Mouse (Mus musculus): ENCODE measurements at regions not wholly inside any gene's neighbourhood (a gene's known extent, or its start where the extent isn't known, plus 50 kb on each side); places are given as distances from the start of the nearest gene placed in this dataset.

- Histone ChIP-seq H3K36me3 (ENCODE audit: control insufficient read depth, insufficient read depth) (no peaks in the 10 kb centered on the region), H3K9me3 (replicated peaks; ENCODE audit: control insufficient read depth, low read length) (no peaks in the 10 kb centered on the region), H3K27me3 (ENCODE audit: control insufficient read depth, insufficient read depth, low read length) (no peaks in the 10 kb centered on the region), H3K4me3 (ENCODE audit: low read length) (no peak overlapping the region), H3K4me1 (ENCODE audit: control insufficient read depth, insufficient read depth, low read length) (no peaks in the 10 kb centered on the region), H3K4me2 (ENCODE audit: low read depth, low read length) (no peak overlapping the region), H3K9ac (ENCODE audit: low read length) (no peak overlapping the region), H3K27ac (ENCODE audit: low read length) (no peak overlapping the region)
- no peak for ATAC-seq (replicated peaks; ENCODE audit: extremely low read depth, insufficient read depth, low FRiP score)
- 45% methylated on average over 1 of the region's 1 CpGs for WGBS
These were observed 136.0 kb downstream of the Gm9733 start for GRCm38 (mm10) chr3:15196101-15196500.

DNA sequence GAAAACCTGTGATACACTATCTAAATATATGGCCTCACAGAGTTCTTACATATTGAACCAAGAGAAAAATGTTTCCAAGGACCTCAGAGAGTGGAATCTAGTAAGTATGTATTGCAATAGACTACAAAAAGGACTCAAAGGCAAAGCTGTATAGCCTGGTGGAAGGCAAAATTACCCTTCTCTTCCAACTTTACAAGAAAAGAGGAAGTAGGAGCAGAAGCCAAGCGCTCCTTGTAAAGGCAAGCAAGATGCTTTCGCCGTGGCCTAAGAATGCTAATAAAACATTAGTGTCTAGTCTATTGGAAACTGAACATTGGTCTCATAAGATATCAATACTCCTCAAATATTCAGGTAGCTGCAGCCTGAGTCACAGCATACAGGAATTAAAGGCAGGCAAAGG, 134.0 kb downstream of the Gm9733 start:
- Histone ChIP-seq H3K27ac (ENCODE audit: low read length) (no peak overlapping the region), H3K4me1 (ENCODE audit: control insufficient read depth, insufficient read depth, low read length) (no peaks in the 10 kb centered on the region), H3K27me3 (ENCODE audit: control insufficient read depth, insufficient read depth, low read length) (no peaks in the 10 kb centered on the region), H3K9me3 (replicated peaks; ENCODE audit: control insufficient read depth, low read length) (no peaks in the 10 kb centered on the region), H3K4me3 (ENCODE audit: low read length) (no peak overlapping the region), H3K4me2 (ENCODE audit: low read depth, low read length) (no peak overlapping the region), H3K9ac (ENCODE audit: low read length) (no peak overlapping the region), H3K36me3 (ENCODE audit: control insufficient read depth, insufficient read depth) (no peaks in the 10 kb centered on the region)
- ATAC-seq (replicated peaks; ENCODE audit: extremely low read depth, insufficient read depth, low FRiP score) = no peak
- WGBS = 78% methylated on average over 3 of the region's 3 CpGs

GRCm38 (mm10) chr3:15200309-15200708, 131.8 kb downstream of the Gm9733 start:
- H3K27me3 ChIP-seq (ENCODE audit: control insufficient read depth, insufficient read depth, low read length) = no peaks in the 10 kb centered on the region
- H3K4me2 ChIP-seq (ENCODE audit: low read depth, low read length) = no peak overlapping the region
- H3K27ac ChIP-seq (ENCODE audit: low read length) = no peak overlapping the region
- ATAC-seq (replicated peaks; ENCODE audit: extremely low read depth, insufficient read depth, low FRiP score) = no peak
- 70% methylated on average over 1 of the region's 1 CpGs for WGBS
- H3K9ac ChIP-seq (ENCODE audit: low read length) = no peak overlapping the region
- H3K36me3 ChIP-seq (ENCODE audit: control insufficient read depth, insufficient read depth) = no peaks in the 10 kb centered on the region
- no peak overlapping the region for H3K4me3 ChIP-seq (ENCODE audit: low read length)
- no peaks in the 10 kb centered on the region for H3K9me3 ChIP-seq (replicated peaks; ENCODE audit: control insufficient read depth, low read length)
- H3K4me1 ChIP-seq (ENCODE audit: control insufficient read depth, insufficient read depth, low read length) = no peaks in the 10 kb centered on the region

DNA sequence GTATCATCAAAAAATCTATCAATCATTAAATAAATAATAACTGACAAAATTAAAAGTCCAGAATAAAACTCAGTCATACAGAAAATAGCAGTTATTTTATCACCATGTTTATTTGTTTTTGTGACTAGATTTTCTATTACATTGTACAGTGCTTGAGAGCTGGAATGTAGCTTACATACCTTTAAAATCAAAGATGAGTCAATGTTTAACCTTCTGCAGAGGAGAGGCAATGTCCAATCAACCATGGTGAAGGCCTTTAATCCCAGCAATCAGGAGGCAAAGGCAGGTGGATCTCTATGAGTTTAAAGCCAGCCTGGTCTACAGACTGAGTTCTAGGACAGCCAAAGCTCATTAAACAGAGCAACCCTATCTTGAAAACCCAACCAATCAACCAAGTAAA, 131.1 kb downstream of the Gm9733 start:
- no peak overlapping the region for H3K27ac ChIP-seq (ENCODE audit: low read length)
- H3K27me3 ChIP-seq (ENCODE audit: control insufficient read depth, insufficient read depth, low read length) = no peaks in the 10 kb centered on the region
- H3K36me3 ChIP-seq (ENCODE audit: control insufficient read depth, insufficient read depth) = no peaks in the 10 kb centered on the region
- H3K9ac ChIP-seq (ENCODE audit: low read length) = no peak overlapping the region
- no peaks in the 10 kb centered on the region for H3K9me3 ChIP-seq (replicated peaks; ENCODE audit: control insufficient read depth, low read length)
- no peak for ATAC-seq (replicated peaks; ENCODE audit: extremely low read depth, insufficient read depth, low FRiP score)
- H3K4me2 ChIP-seq (ENCODE audit: low read depth, low read length) = no peak overlapping the region
- no peaks in the 10 kb centered on the region for H3K4me1 ChIP-seq (ENCODE audit: control insufficient read depth, insufficient read depth, low read length)
- no peak overlapping the region for H3K4me3 ChIP-seq (ENCODE audit: low read length)

- Histone ChIP-seq H3K36me3 (ENCODE audit: control insufficient read depth, insufficient read depth) (no peaks in the 10 kb centered on the region), H3K9ac (ENCODE audit: low read length) (no peak overlapping the region), H3K9me3 (replicated peaks; ENCODE audit: control insufficient read depth, low read length) (no peaks in the 10 kb centered on the region), H3K27ac (ENCODE audit: low read length) (no peak overlapping the region), H3K4me1 (ENCODE audit: control insufficient read depth, insufficient read depth, low read length) (no peaks in the 10 kb centered on the region), H3K27me3 (ENCODE audit: control insufficient read depth, insufficient read depth, low read length) (no peaks in the 10 kb centered on the region), H3K4me2 (ENCODE audit: low read depth, low read length) (no peak overlapping the region), H3K4me3 (ENCODE audit: low read length) (no peak overlapping the region)
- no peak for ATAC-seq (replicated peaks; ENCODE audit: extremely low read depth, insufficient read depth, low FRiP score)
- 73% methylated on average over 7 of the region's 7 CpGs for WGBS
These were observed 129.3 kb downstream of the Gm9733 start for GRCm38 (mm10) chr3:15202760-15203159.

DNA sequence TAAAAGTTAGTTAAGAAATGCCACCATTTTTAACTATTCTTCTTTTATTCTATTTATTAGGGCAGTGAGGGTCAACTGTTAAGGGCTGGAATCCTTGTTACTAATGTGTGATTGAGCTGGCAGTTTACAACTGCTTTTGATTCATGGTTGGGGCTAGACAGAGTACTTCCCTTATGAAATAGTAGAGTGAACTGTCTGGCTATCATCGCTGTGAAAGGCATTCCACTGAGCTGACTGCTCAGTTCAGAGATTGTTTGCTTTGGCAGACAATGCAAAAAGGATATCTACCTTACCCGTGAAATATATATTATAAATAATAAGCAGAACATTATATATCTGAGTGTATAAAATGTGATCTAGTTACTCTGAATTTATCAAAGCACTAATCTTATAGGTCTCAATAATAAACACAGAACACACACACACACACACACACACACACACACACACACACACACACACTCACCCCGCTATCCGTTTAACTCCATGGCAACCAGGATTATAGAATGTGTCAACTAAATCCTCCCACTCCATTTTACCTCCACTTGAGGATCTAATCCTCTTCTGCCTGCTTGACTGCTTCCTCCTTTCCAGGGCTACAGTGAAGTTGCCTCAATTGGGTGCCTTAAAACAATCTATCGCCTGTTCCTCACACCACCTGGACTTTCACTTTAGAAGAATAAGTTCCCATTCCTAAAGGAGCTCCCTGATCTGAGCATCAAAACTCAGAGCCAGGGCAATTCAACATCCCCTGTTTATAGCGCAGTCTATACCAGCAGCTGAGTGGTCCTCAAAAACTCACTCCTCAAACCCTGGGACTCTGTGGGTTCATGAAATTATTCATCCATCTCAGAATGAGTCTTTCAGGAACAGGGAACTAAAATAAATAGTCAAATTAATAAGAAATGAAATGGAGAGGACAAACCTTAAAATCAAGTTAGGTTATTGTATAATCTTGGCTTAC, 126.6 kb downstream of the Gm9733 start:
- 55% methylated on average over 6 of the region's 6 CpGs for WGBS
- Histone ChIP-seq H3K4me2 (ENCODE audit: low read depth, low read length) (no peak overlapping the region), H3K27me3 (ENCODE audit: control insufficient read depth, insufficient read depth, low read length) (no peaks in the 10 kb centered on the region), H3K4me1 (ENCODE audit: control insufficient read depth, insufficient read depth, low read length) (no peaks in the 10 kb centered on the region), H3K4me3 (ENCODE audit: low read length) (no peak overlapping the region), H3K9me3 (replicated peaks; ENCODE audit: control insufficient read depth, low read length) (no peaks in the 10 kb centered on the region), H3K9ac (ENCODE audit: low read length) (no peak overlapping the region), H3K36me3 (ENCODE audit: control insufficient read depth, insufficient read depth) (no peaks in the 10 kb centered on the region), H3K27ac (ENCODE audit: low read length) (no peak overlapping the region)
- no peak for ATAC-seq (replicated peaks; ENCODE audit: extremely low read depth, insufficient read depth, low FRiP score)

DNA sequence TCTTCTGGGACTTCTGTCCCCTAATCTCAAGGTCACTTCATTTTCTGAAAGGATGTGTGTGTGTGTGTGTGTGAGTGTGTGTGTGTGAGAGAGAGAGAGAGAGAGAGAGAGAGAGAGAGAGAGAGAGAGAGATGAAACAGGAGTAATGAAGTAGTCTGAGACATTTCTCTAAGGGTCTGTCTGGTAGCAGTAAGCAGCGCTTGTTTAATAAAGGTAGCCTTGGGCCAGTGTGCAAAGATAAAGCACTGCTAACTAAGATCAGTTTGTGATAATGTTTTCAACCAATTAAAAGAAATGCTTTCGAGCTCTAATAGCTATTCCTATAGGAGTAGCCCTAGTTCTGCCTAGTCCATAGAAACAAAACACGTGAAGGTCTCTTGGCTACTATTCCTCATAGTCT, 119.7 kb downstream of the Gm9733 start:
- no peaks in the 10 kb centered on the region for H3K36me3 ChIP-seq (ENCODE audit: control insufficient read depth, insufficient read depth)
- no peak overlapping the region for H3K9ac ChIP-seq (ENCODE audit: low read length)
- no peak for ATAC-seq (replicated peaks; ENCODE audit: extremely low read depth, insufficient read depth, low FRiP score)
- H3K4me3 ChIP-seq (ENCODE audit: low read length) = no peak overlapping the region
- WGBS = 78% methylated on average over 3 of the region's 3 CpGs
- H3K9me3 ChIP-seq (replicated peaks; ENCODE audit: control insufficient read depth, low read length) = no peaks in the 10 kb centered on the region
- H3K4me2 ChIP-seq (ENCODE audit: low read depth, low read length) = no peak overlapping the region
- no peaks in the 10 kb centered on the region for H3K27me3 ChIP-seq (ENCODE audit: control insufficient read depth, insufficient read depth, low read length)
- no peak overlapping the region for H3K27ac ChIP-seq (ENCODE audit: low read length)
- no peaks in the 10 kb centered on the region for H3K4me1 ChIP-seq (ENCODE audit: control insufficient read depth, insufficient read depth, low read length)

- Histone ChIP-seq H3K4me1 (ENCODE audit: control insufficient read depth, insufficient read depth, low read length) (no peaks in the 10 kb centered on the region), H3K36me3 (ENCODE audit: control insufficient read depth, insufficient read depth) (no peaks in the 10 kb centered on the region), H3K27me3 (ENCODE audit: control insufficient read depth, insufficient read depth, low read length) (no peaks in the 10 kb centered on the region), H3K9ac (ENCODE audit: low read length) (no peak overlapping the region), H3K27ac (ENCODE audit: low read length) (no peak overlapping the region), H3K4me2 (ENCODE audit: low read depth, low read length) (no peak overlapping the region), H3K4me3 (ENCODE audit: low read length) (no peak overlapping the region), H3K9me3 (replicated peaks; ENCODE audit: control insufficient read depth, low read length) (no peaks in the 10 kb centered on the region)
- no peak for ATAC-seq (replicated peaks; ENCODE audit: extremely low read depth, insufficient read depth, low FRiP score)
These were observed 114.5 kb downstream of the Gm9733 start for GRCm38 (mm10) chr3:15217591-15217990.

- no peak for ATAC-seq (replicated peaks; ENCODE audit: extremely low read depth, insufficient read depth, low FRiP score)
- Histone ChIP-seq H3K27me3 (ENCODE audit: control insufficient read depth, insufficient read depth, low read length) (no peaks in the 10 kb centered on the region), H3K27ac (ENCODE audit: low read length) (no peak overlapping the region), H3K4me1 (ENCODE audit: control insufficient read depth, insufficient read depth, low read length) (no peaks in the 10 kb centered on the region), H3K4me2 (ENCODE audit: low read depth, low read length) (no peak overlapping the region), H3K9me3 (replicated peaks; ENCODE audit: control insufficient read depth, low read length) (no peaks in the 10 kb centered on the region), H3K36me3 (ENCODE audit: control insufficient read depth, insufficient read depth) (no peaks in the 10 kb centered on the region), H3K4me3 (ENCODE audit: low read length) (no peak overlapping the region), H3K9ac (ENCODE audit: low read length) (no peak overlapping the region)
- 58% methylated on average over 2 of the region's 2 CpGs for WGBS
These were observed 112.8 kb downstream of the Gm9733 start for GRCm38 (mm10) chr3:15219275-15219674.
